Mouse (Mus musculus) heart, adult 2 months (tissue): Measurements from ENCODE around the gene Cdh11.

ENCODE experiments used
- CTCF ChIP-seq: fragments of 200-600 bp; IDR thresholded peaks from 2 replicates; pipeline ENCODE4 v1.8.1; 2022; ENCODE audit warnings: antibody characterized with exemption, mild to moderate bottlenecking, moderate library complexity
- EP300 ChIP-seq: fragments of 200-500 bp; IDR thresholded peaks from 2 replicates; pipeline ENCODE4 v1.6.1; 2011; ENCODE audit warnings: low read depth, low read length, control low read depth; ENCODE audit not compliant: insufficient read depth

DNA sequence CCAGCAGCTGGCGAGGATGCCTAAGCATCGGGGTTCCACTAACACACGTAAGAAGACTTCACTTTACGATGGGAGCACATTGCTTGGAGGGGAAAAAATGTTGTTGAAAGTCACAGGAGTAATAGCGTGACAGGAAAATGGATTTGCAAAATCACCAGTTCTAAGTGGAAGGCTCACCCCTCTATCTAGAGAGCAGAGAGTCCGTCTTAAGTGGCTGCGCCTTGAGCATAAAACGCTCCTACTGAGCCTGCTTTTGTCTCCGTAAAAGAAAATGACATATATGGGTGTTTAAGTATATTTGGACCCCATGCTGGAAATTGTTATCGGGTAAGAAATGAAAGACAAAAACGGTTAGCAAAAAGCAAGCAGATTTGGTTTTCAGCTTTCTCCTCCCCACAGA lies 100.4 kb downstream of the Cdh11 start:
- no peak for TF ChIP-seq EP300
- TF ChIP-seq CTCF: no peak
